Mouse (Mus musculus) mouse trophoblast stem cell (cell line): ENCODE data around the gene Micu2.

Source experiments
- in situ Hi-C, 2 experiments: fragments of 300-500 bp; cut with MseI, MboI; formaldehyde crosslinking; loops; 2 replicates in 1 of 2; 3 replicates in 1 of 2; pipeline ENCODE4 v1.15.1; 2025

Micu2 gene

GRCm38 (mm10) chr14:57998526-57999401 is at the start of gene Micu2:
Gene Micu2 (minus strand): TSS chr14:57999262.
- in situ Hi-C loops: no loop called here

GRCm38 (mm10) chr14:58046639-58047284 is 47.7 kb upstream of the Micu2 start:
- in situ Hi-C loops: loop anchor here (25.0 kb wide), 2 partner anchors 466 to 1066 kb away; no protein-coding TSS in a partner anchor

GRCm38 (mm10) chr14:58036174-58036573 is 37.1 kb upstream of the Micu2 start:
- in situ Hi-C loops: loop anchor here (10.0 to 25.0 kb wide), 3 partner anchors 476 to 1076 kb away; no protein-coding TSS in a partner anchor

GRCm38 (mm10) chr14:58034567-58034966 is 35.5 kb upstream of the Micu2 start:
- in situ Hi-C loops: loop anchor here (10.0 to 25.0 kb wide), 3 partner anchors 478 to 1078 kb away; no protein-coding TSS in a partner anchor

DNA sequence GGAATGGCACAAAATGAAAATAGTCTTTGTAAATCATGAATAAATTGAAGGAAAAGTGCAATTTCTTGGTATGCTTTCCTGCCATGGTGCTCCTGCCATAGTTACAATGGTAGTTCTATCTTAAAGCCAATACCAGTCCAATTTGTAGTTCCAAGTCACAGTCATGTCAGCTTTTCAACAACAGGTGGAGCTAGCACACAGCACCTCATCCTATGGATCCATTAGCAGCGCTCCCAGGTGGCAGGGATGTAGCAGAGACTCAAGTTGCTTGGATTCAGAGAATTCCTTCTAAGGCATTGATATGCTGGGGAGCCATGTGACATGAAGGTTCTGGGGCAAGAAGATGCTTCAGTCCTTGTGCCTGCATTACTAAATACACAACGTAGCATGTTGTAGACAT is 19.8 kb upstream of the Micu2 start:
- in situ Hi-C loops: no loop called here

GRCm38 (mm10) chr14:58003852-58004251 is 4.8 kb upstream of the Micu2 start:
- in situ Hi-C loops: no loop called here

DNA sequence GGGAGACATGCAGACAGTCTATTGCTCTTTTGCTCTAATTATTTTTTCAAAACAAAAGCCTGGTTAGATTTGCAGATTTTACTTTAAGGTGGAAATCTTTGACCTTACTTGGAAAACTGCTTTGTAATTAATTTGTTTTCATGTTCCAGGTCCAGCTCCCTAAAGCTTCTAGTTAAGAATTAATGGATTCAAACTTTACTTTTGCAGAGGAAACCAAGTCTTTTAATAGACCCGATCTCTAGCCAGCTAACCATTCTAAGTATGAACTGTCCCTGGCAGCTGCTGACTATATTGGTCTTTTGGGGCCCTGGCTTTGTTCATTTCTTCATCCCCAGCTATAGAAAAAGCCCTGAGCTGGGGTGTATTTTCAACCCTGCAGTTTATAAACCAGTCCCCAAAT is 3.1 kb upstream of the Micu2 start:
- in situ Hi-C loops: no loop called here

- in situ Hi-C loops: no loop called here
Measured at GRCm38 (mm10) chr14:57999402-57999734, 306 bp upstream of the Micu2 start.

- in situ Hi-C loops: no loop called here
Measured at GRCm38 (mm10) chr14:57997431-57997830, 1.6 kb downstream of the Micu2 start.

DNA sequence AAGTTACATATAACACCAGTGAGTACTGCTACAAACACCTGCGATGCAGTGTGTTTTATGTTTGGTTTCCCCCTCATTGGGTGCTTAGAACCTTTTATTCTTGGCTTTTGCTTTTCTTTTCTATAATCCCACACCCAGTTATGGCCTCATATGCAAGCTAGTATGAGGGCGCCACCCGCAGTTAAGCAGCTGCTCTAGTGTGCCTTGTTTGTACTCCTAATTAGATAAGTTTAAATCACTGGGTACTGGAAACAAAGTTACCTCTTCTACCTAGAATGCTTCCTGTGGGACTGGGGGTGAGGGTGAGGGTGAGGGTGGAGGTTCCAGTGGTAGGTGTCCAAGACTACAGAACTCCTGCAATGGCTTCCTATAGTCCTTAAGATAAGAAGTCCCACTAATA is 2.9 kb downstream of the Micu2 start:
- in situ Hi-C loops: no loop called here

GRCm38 (mm10) chr14:57991761-57992160 is 7.3 kb downstream of the Micu2 start:
- in situ Hi-C loops: no loop called here

GRCm38 (mm10) chr14:57989162-57989561 is 9.9 kb downstream of the Micu2 start:
- in situ Hi-C loops: no loop called here

DNA sequence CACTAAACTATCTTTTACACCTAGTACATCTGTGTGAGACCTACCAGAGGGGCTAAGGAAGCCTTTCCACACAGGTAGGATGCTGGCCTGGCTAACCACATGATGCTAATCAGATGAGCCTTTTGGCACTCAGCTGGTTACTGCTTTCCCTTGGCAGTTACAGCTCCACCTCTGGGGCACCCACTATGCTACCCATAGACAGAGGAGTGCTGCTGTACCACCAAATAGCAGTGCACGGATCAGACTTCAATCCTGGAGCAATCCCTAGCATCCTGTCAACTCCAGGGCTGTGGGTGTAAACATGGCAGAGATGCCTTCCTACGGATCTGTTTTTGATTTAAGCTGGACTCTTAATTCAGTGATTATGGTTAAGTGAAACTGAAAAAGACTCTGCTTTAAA is 13.3 kb downstream of the Micu2 start:
- in situ Hi-C loops: no loop called here

GRCm38 (mm10) chr14:57982450-57982849 is 16.6 kb downstream of the Micu2 start:
- in situ Hi-C loops: no loop called here

DNA sequence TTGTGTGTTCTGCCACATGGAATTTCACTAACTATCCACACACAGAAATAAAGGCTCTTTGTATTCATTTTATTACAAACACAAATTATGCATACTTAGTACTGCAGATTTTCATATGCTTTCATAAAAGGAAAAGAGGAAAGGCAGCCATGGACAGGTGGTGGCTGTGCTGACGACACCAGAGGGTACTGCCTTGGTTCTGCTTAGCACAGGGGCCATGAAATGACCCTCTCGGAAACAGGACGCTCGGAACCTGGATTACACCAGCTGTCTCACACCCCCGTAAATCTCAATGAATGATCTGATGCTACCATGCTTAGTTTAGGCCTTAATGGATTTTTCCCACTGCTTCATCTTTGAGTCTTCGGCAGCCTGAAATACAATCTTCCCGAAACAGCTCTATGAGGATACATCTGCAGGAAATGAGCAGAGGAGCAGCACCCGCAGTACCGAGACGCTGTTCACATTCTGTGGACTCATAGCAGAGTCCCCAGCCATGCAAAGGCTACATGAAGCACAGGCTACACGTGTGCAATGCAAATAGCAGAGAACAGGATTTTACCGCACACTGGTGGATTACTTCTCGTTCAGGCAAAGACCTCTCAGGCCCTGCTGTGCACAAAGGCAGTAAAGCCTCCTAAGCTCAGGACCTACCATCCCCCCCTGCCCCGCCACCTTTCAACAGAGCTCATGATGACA is 17.2 kb downstream of the Micu2 start:
- in situ Hi-C loops: no loop called here

DNA sequence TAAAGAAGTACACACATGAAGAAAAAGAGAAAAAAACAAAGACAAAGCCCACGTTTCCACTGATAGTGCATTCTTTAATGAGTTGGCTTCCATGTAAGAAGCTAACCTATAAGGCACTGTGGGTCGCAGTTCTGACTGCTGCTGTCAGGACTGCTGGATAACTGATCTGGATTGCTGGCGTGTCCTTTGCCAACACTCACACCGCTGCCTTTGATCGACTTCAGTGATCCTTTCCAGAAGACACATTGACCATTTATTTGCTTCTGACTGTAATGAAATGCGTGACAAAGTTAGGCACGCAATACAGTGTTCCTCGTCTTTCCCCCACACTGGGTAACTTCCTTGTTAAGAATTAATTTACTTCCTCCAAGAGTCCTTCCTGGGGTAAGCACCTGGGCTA is 18.3 kb downstream of the Micu2 start:
- in situ Hi-C loops: no loop called here

DNA sequence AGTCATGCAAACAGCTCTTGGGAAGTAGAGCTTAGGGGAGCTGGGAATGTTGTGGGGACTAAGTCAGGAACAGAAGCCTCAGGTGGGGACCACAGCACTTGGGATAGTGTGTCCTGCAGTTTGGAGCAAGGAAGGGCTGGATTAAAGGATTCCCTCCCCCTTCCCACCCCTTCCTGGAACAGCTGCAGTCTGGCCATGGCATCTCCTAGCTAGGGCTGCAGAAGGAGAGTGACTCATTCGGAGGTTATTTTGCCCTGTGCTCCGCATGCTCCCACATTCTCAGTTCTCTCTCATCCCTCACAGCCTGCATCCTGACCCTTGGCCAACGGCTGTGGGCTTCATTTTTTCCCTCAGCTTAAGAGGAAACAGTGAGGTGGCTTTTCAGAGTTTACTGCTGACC is 18.9 kb downstream of the Micu2 start:
- in situ Hi-C loops: no loop called here

- in situ Hi-C loops: no loop called here
Measured at GRCm38 (mm10) chr14:57978144-57978543, 20.9 kb downstream of the Micu2 start.

DNA sequence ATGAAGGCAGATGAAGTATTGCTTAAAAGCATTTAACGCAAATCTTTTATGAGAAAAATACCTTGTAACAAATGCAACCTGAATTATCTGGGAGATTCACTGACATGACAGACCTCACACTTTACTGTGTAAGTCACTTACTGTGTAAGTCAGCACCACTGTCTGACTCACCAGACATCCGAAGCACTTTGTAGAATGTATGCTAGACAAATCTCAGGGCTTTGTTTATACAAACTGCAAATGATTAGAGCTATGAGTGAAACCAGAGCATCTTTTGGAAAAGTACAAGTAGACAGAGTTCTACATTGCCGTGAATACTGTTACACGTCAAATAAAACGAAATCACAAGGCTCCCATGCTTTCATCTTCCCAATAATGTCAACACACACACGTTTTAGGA is 23.4 kb downstream of the Micu2 start:
- in situ Hi-C loops: no loop called here

DNA sequence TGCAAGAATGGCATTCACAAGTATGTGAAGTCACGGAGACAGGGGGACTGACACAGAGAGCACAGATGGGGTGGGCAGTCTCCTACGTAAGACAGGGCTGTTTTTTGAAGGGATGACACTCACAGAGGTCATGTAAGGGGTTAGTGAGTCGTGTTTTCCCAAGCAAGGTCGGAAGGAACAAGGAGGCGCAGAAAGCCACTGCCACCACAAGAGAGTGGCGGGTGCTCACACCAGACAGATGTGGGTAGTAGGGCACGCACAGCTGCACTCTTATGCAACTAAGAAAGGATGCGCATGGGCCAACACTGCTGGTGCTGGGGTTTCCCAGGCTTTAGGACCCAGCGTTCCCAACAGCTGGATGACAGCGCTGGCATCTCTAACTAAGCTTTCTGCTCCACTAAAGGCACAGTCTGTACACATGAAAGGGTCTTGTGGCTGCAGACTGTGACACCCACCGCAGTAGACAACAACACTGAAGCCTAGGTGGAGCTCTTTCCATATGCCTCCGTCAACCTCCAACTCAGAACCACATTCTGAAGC is 27.0 kb downstream of the Micu2 start:
- in situ Hi-C loops: no loop called here

DNA sequence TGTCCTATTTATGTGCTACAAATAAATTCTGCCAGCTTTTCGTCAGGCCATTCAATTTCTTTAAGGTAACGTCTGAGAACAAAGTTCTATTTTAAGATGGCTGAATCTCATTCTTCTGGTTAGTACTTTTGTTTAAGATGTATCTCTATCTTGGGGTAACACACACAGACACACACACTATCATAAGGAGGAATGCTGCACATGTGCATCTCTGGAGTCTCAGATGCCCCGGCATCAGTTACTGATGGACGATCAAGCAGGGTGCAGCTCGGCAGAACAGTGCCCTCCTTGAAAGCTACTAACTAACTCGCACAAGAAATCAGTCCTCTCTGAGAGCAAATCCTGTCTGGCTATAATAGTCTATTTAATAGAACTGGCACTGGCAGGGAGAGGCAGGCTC is 30.2 kb downstream of the Micu2 start:
- in situ Hi-C loops: no loop called here
